Mouse (Mus musculus): Measurements from ENCODE around the gene Elp1. TPM values are rescaled to one million over a fixed set of nuclear protein-coding genes. Genes with fewer than 3 reads are reported as not detected.

Elp1 gene
- total and polyA plus RNA-seq, 3 experiments = 58.1 to 88.4 (median 58.2) TPM

GRCm38 (mm10) chr4:56720403-56720802 lies 81.7 kb downstream of the Elp1 start:
- H3K9me3 ChIP-seq (replicated peaks; ENCODE audit: low read length) = no peaks in the 10 kb centered on the region
- H3K27ac ChIP-seq (ENCODE audit: insufficient read depth, low read depth) = no peak overlapping the region
- H3K36me3 ChIP-seq (replicated peaks in 1 of 2; ENCODE audit: control insufficient read depth in 1 of 2, insufficient read depth in 1 of 2, low read length in 1 of 2) = no peaks in the 10 kb centered on the region
- dilution Hi-C loops (cut with MboI; ENCODE audit: extremely low pct_ligation_motif_present, extremely low pct_unique_long_range_greater_than_20kb, low sequenced_read_pairs) (no loop called here), in situ Hi-C loops (cut with MboI; ENCODE audit: low pct_ligation_motif_present, low pct_unique_long_range_greater_than_20kb, low sequenced_read_pairs) (no loop called here)
- H3K4me2 ChIP-seq (ENCODE audit: insufficient read depth, low read depth, poor library complexity, severe bottlenecking) = no peak overlapping the region
- TF ChIP-seq KAT2A (IDR thresholded peaks at IDR 0.05; ENCODE audit: insufficient replicate concordance, low read length) (no peak), BHLHE40 (IDR thresholded peaks at IDR 0.05; ENCODE audit: low read depth, low read length) (no peak), CHD2 (IDR thresholded peaks at IDR 0.05; ENCODE audit: low read length) (no peak), IRF4 (IDR thresholded peaks at IDR 0.05; ENCODE audit: low read depth, low read length) (no peak), CTCF (conservative IDR thresholded peaks at IDR 0.05 in 1 of 2, IDR thresholded peaks at IDR 0.05 in 1 of 2; ENCODE audit: low read depth in 2 of 2, low read length in 2 of 2) (no peak), MAZ (IDR thresholded peaks at IDR 0.05; ENCODE audit: low read depth, low read length) (no peak), UBTF (IDR thresholded peaks at IDR 0.05; ENCODE audit: low read depth, low read length) (no peak), MXI1 (IDR thresholded peaks at IDR 0.05; ENCODE audit: low read depth, low read length) (no peak), E2F4 (IDR thresholded peaks at IDR 0.05; ENCODE audit: insufficient replicate concordance, low read depth, low read length) (no peak), POLR2AphosphoS2 (IDR thresholded peaks at IDR 0.05; ENCODE audit: low read depth, low read length) (no peak), CHD1 (IDR thresholded peaks at IDR 0.05; ENCODE audit: low read depth, low read length) (no peak), SIN3A (IDR thresholded peaks at IDR 0.05; ENCODE audit: low read length) (no peak), RAD21 (IDR thresholded peaks at IDR 0.05; ENCODE audit: low read depth, low read length) (no peak), POLR2A (IDR thresholded peaks at IDR 0.05; ENCODE audit: low read depth, low read length) (no peak), RCOR1 (conservative IDR thresholded peaks at IDR 0.05; ENCODE audit: low read depth, low read length) (no peak), TBP (conservative IDR thresholded peaks at IDR 0.05; ENCODE audit: low read depth, low read length) (no peak), MYC (IDR thresholded peaks at IDR 0.05; ENCODE audit: low read depth, low read length) (no peak)
- H3K79me2 ChIP-seq (replicated peaks; ENCODE audit: control insufficient read depth, extremely low read depth, insufficient read depth, poor library complexity, severe bottlenecking) = no peaks in the 10 kb centered on the region
- no peak overlapping the region for H3K9ac ChIP-seq (ENCODE audit: insufficient read depth, low read depth)
- no peaks in the 10 kb centered on the region for H3K27me3 ChIP-seq (replicated peaks)
- no peak overlapping the region for H3K4me3 ChIP-seq (replicated peaks in 1 of 3; ENCODE audit: low read depth in 2 of 3, low read length in 2 of 3, poor library complexity in 1 of 3)
- DNase-seq (ENCODE audit: extremely low read depth) = no peak
- H3K4me1 ChIP-seq (ENCODE audit: control insufficient read depth in 1 of 2, insufficient read depth in 2 of 2) = no peaks in the 10 kb centered on the region

- Histone ChIP-seq H3K79me2 (replicated peaks; ENCODE audit: control insufficient read depth, extremely low read depth, insufficient read depth, poor library complexity, severe bottlenecking) (no peaks in the 10 kb centered on the region), H3K4me3 (replicated peaks in 1 of 3; ENCODE audit: low read depth in 2 of 3, low read length in 2 of 3, poor library complexity in 1 of 3) (no peak overlapping the region), H3K27ac (ENCODE audit: insufficient read depth, low read depth) (no peak overlapping the region), H3K9ac (ENCODE audit: insufficient read depth, low read depth) (no peak overlapping the region), H3K4me1 (ENCODE audit: control insufficient read depth in 1 of 2, insufficient read depth in 2 of 2) (no peaks in the 10 kb centered on the region), H3K27me3 (replicated peaks) (no peaks in the 10 kb centered on the region), H3K4me2 (ENCODE audit: insufficient read depth, low read depth, poor library complexity, severe bottlenecking) (no peak overlapping the region), H3K36me3 (replicated peaks in 1 of 2; ENCODE audit: control insufficient read depth in 1 of 2, insufficient read depth in 1 of 2, low read length in 1 of 2) (no peaks in the 10 kb centered on the region), H3K9me3 (replicated peaks; ENCODE audit: low read length) (no peaks in the 10 kb centered on the region)
- no peak for DNase-seq (ENCODE audit: extremely low read depth)
- in situ Hi-C loops (cut with MboI; ENCODE audit: low pct_ligation_motif_present, low pct_unique_long_range_greater_than_20kb, low sequenced_read_pairs) (no loop called here), dilution Hi-C loops (cut with MboI; ENCODE audit: extremely low pct_ligation_motif_present, extremely low pct_unique_long_range_greater_than_20kb, low sequenced_read_pairs) (no loop called here)
- TF ChIP-seq MAX (IDR thresholded peaks at IDR 0.05; ENCODE audit: low read length) (no peak), CHD1 (IDR thresholded peaks at IDR 0.05; ENCODE audit: low read depth, low read length) (no peak), SMC3 (IDR thresholded peaks at IDR 0.05; ENCODE audit: low read depth, low read length) (no peak), MYC (IDR thresholded peaks at IDR 0.05; ENCODE audit: low read depth, low read length) (no peak), RCOR1 (conservative IDR thresholded peaks at IDR 0.05; ENCODE audit: low read depth, low read length) (no peak), RAD21 (IDR thresholded peaks at IDR 0.05; ENCODE audit: low read depth, low read length) (no peak), ZKSCAN1 (IDR thresholded peaks at IDR 0.05; ENCODE audit: borderline replicate concordance, low read depth, low read length) (no peak), ZNF384 (IDR thresholded peaks at IDR 0.05; ENCODE audit: low read depth, low read length) (no peak), CHD2 (IDR thresholded peaks at IDR 0.05; ENCODE audit: low read length) (no peak), GABPA (IDR thresholded peaks at IDR 0.05; ENCODE audit: insufficient replicate concordance, low read depth, low read length) (no peak), ZC3H11A (IDR thresholded peaks at IDR 0.05; ENCODE audit: low read depth, low read length) (no peak), POLR2A (IDR thresholded peaks at IDR 0.05; ENCODE audit: low read depth, low read length) (no peak)
Observed at GRCm38 (mm10) chr4:56719456-56719855, 82.7 kb downstream of the Elp1 start.

Data from CH12.LX (cell line).